Mouse (Mus musculus): Measurements from ENCODE around the gene Gm5431. TPM values are rescaled to one million over a fixed set of nuclear protein-coding genes. Genes with fewer than 3 reads are reported as not detected.

The Gm5431 gene
- polyA plus RNA-seq, 2 experiments = 0.16 to 0.34 TPM

GRCm38 (mm10) chr11:48838181-48838797 lies 63.7 kb downstream of the Gm5431 start:
- Histone ChIP-seq H3K9ac (replicated peaks) (peak overlapping the region; percentile 0; the same call in 1 of the 2 replicates), H3K4me3 (ENCODE audit: insufficient read depth in 1 of 2, low read depth in 2 of 2, low read length in 2 of 2) (peak overlapping the region; percentile 65 to 66), H3K9me3 (ENCODE audit: control insufficient read depth, low read length) (no peaks in the 10 kb centered on the region), H3K4me1 (replicated peaks; ENCODE audit: control insufficient read depth in 2 of 2, insufficient read depth in 2 of 2, low read length in 1 of 2) (peaks cover 12 to 13% of the 10 kb centered on the region in 2 experiments; a peak in 3 of 4 replicates), H3K27ac (no peak overlapping the region), H3K27me3 (ENCODE audit: control insufficient read depth, insufficient read depth, low read length) (peaks cover 11% of the 10 kb centered on the region), H3K4me2 (ENCODE audit: low read depth) (peak overlapping the region; percentile 88), H3K36me3 (replicated peaks; ENCODE audit: control insufficient read depth, insufficient read depth, low read depth) (no peaks in the 10 kb centered on the region)
- no peak for ATAC-seq (ENCODE audit: insufficient read depth)
- WGBS (ENCODE audit: insufficient replicate concordance) = 1% methylated on average over 16 of the region's 16 CpGs
- TF ChIP-seq CTCF (IDR thresholded peaks at IDR 0.05; ENCODE audit: low read depth) (no peak), EP300 (IDR thresholded peaks at IDR 0.05; ENCODE audit: low read depth) (no peak)
- DNase-seq (ENCODE audit: low read depth in 3 of 3, low spot score in 3 of 3) = no peak

Other genes with a start within 250 kb of the Gm5431 start
- gene Rack1, start 101.9 kb downstream of the Gm5431 start, polyA plus RNA-seq (2012; rRNA removed) = 1,100 and 1,184 TPM in 2 replicates
- 669 and 674 TPM in 2 replicates for gene Rack1, start 101.9 kb downstream of the Gm5431 start, polyA plus RNA-seq (2014; fragmentation: Nextera tagmentation; extraction: Ambion mirVana)
- gene Trim41, start 84.9 kb downstream of the Gm5431 start, polyA plus RNA-seq (2012; rRNA removed) = 8.2 and 9.2 TPM in 2 replicates
- gene Trim41, start 84.9 kb downstream of the Gm5431 start, polyA plus RNA-seq (2014; fragmentation: Nextera tagmentation; extraction: Ambion mirVana) = 1.0 and 1.3 TPM in 2 replicates
- 0.09 and 0.23 TPM in 2 replicates for gene Trim7, start 76.1 kb downstream of the Gm5431 start, polyA plus RNA-seq (2012; rRNA removed)
- gene Trim7, start 76.1 kb downstream of the Gm5431 start, polyA plus RNA-seq (2014; fragmentation: Nextera tagmentation; extraction: Ambion mirVana) = 0.04 and 0.13 TPM in 2 replicates
- gene Gm12184, start 75.6 kb downstream of the Gm5431 start, polyA plus RNA-seq (2012; rRNA removed) = 9.6 and 12.4 TPM in 2 replicates
- 1.6 and 2.8 TPM in 2 replicates for gene Gm12184, start 75.6 kb downstream of the Gm5431 start, polyA plus RNA-seq (2014; fragmentation: Nextera tagmentation; extraction: Ambion mirVana)
- gene Irgm1, start 30.5 kb downstream of the Gm5431 start, polyA plus RNA-seq (2012; rRNA removed) = 7.6 and 10.4 TPM in 2 replicates
- 15.1 and 16.6 TPM in 2 replicates for gene Irgm1, start 30.5 kb downstream of the Gm5431 start, polyA plus RNA-seq (2014; fragmentation: Nextera tagmentation; extraction: Ambion mirVana)
- gene Psme2b, start 44.0 kb upstream of the Gm5431 start, polyA plus RNA-seq (2012; rRNA removed) = 0.71 and 1.3 TPM in 2 replicates
- 2.8 and 3.1 TPM in 2 replicates for gene Psme2b, start 44.0 kb upstream of the Gm5431 start, polyA plus RNA-seq (2014; fragmentation: Nextera tagmentation; extraction: Ambion mirVana)
- gene Olfr56, start 76.7 kb upstream of the Gm5431 start, polyA plus RNA-seq (2012; rRNA removed) = 0.08 and 0.10 TPM in 2 replicates
- gene Olfr56, start 76.7 kb upstream of the Gm5431 start, polyA plus RNA-seq (2014; fragmentation: Nextera tagmentation; extraction: Ambion mirVana) = not detected in 2 replicates
- gene 9930111J21Rik1, start 77.2 kb upstream of the Gm5431 start, polyA plus RNA-seq (2012; rRNA removed) = 0.22 and 0.24 TPM in 2 replicates
- gene 9930111J21Rik1, start 77.2 kb upstream of the Gm5431 start, polyA plus RNA-seq (2014; fragmentation: Nextera tagmentation; extraction: Ambion mirVana) = 0.61 and 0.64 TPM in 2 replicates
- gene Gm12185, start 90.0 kb upstream of the Gm5431 start, polyA plus RNA-seq (2012; rRNA removed) = 0.01 and 0.02 TPM in 2 replicates
- gene Gm12185, start 90.0 kb upstream of the Gm5431 start, polyA plus RNA-seq (2014; fragmentation: Nextera tagmentation; extraction: Ambion mirVana) = not detected in 2 replicates
- 0.22 and 0.29 TPM in 2 replicates for gene Tgtp1, start 92.0 kb upstream of the Gm5431 start, polyA plus RNA-seq (2012; rRNA removed)
- gene Tgtp1, start 92.0 kb upstream of the Gm5431 start, polyA plus RNA-seq (2014; fragmentation: Nextera tagmentation; extraction: Ambion mirVana) = 0.43 and 1.7 TPM in 2 replicates
- gene 9930111J21Rik2, start 149.0 kb upstream of the Gm5431 start, polyA plus RNA-seq (2012; rRNA removed) = 0.34 and 0.56 TPM in 2 replicates
- gene 9930111J21Rik2, start 149.0 kb upstream of the Gm5431 start, polyA plus RNA-seq (2014; fragmentation: Nextera tagmentation; extraction: Ambion mirVana) = 0.51 and 0.57 TPM in 2 replicates
- gene Tgtp2, start 162.0 kb upstream of the Gm5431 start, polyA plus RNA-seq (2012; rRNA removed) = 0.06 and 0.27 TPM in 2 replicates
- 0.35 and 0.51 TPM in 2 replicates for gene Tgtp2, start 162.0 kb upstream of the Gm5431 start, polyA plus RNA-seq (2014; fragmentation: Nextera tagmentation; extraction: Ambion mirVana)
- 2.4 and 3.2 TPM in 2 replicates for gene Ifi47, start 174.4 kb upstream of the Gm5431 start, polyA plus RNA-seq (2012; rRNA removed)
- 6.2 and 7.6 TPM in 2 replicates for gene Ifi47, start 174.4 kb upstream of the Gm5431 start, polyA plus RNA-seq (2014; fragmentation: Nextera tagmentation; extraction: Ambion mirVana)
- not detected in 2 replicates for gene Olfr1396, start 212.7 kb upstream of the Gm5431 start, polyA plus RNA-seq (2012; rRNA removed)
- not detected in 2 replicates for gene Olfr1396, start 212.7 kb upstream of the Gm5431 start, polyA plus RNA-seq (2014; fragmentation: Nextera tagmentation; extraction: Ambion mirVana)
- not detected in 2 replicates for gene Olfr1395, start 240.1 kb upstream of the Gm5431 start, polyA plus RNA-seq (2012; rRNA removed)
- not detected in 2 replicates for gene Olfr1395, start 240.1 kb upstream of the Gm5431 start, polyA plus RNA-seq (2014; fragmentation: Nextera tagmentation; extraction: Ambion mirVana)

Measured in liver, embryonic 14.5 days (tissue).